Mouse (Mus musculus) midbrain, embryonic 16.5 days (tissue): ENCODE data around the gene Apom. TPM values are rescaled to one million over a fixed set of nuclear protein-coding genes. Genes with fewer than 3 reads are reported as not detected.

Experiments used
- ATAC-seq: fragments of 200-750 bp; cut with Nextera tagmentation; 2 replicates; pipeline ENCODE4 v1.8.0; 2017; ENCODE audit warnings: moderate TSS enrichment
- H3K27ac ChIP-seq: fragments of 300-500 bp; sonication (generic); 2 replicates; pipeline ENCODE4 v1.5.1; 2014; ENCODE audit warnings: mild to moderate bottlenecking, low read length, mixed read lengths
- H3K27me3 ChIP-seq: fragments of 300-500 bp; sonication (generic); 2 replicates; pipeline ENCODE4 v1.6.1; 2014; ENCODE audit warnings: low read depth, low read length, mixed read lengths; ENCODE audit not compliant: control insufficient read depth, insufficient read depth
- H3K36me3 ChIP-seq: fragments of 300-500 bp; sonication (generic); 2 replicates; pipeline ENCODE4 v1.6.1; 2014; ENCODE audit warnings: mild to moderate bottlenecking, low read length, moderate library complexity, mixed read lengths; ENCODE audit not compliant: control insufficient read depth, insufficient read depth
- H3K4me1 ChIP-seq: fragments of 300-500 bp; sonication (generic); 2 replicates; pipeline ENCODE4 v1.6.1; 2014; ENCODE audit warnings: mild to moderate bottlenecking, low read length, mixed read lengths; ENCODE audit not compliant: control insufficient read depth, insufficient read depth
- H3K4me2 ChIP-seq: fragments of 300-500 bp; sonication (generic); 2 replicates; pipeline ENCODE4 v1.6.1; 2014; ENCODE audit warnings: mild to moderate bottlenecking, low read length, mixed read lengths
- H3K4me3 ChIP-seq: fragments of 300-500 bp; sonication (generic); 2 replicates; pipeline ENCODE4 v1.5.1; 2014; ENCODE audit warnings: low read depth, mild to moderate bottlenecking, low read length, moderate library complexity, mixed read lengths
- H3K9ac ChIP-seq: fragments of 300-500 bp; sonication (generic); 2 replicates; pipeline ENCODE4 v1.6.1; 2014; ENCODE audit warnings: low read depth, low read length, mixed read lengths
- H3K9me3 ChIP-seq: fragments of 300-500 bp; sonication (generic); replicated peaks from 2 replicates; pipeline ENCODE4 v1.6.1; 2014; ENCODE audit warnings: mild to moderate bottlenecking, low read length, mixed read lengths; ENCODE audit not compliant: control insufficient read depth, poor library complexity, severe bottlenecking
- whole genome bisulfite sequencing: fragments of 180-500 bp; shearing (Covaris S2); extraction: QIAGEN DNeasy Blood & Tissue Kit; methylation state at CpG from one replicate; pipeline ENCODE4 v1.1.7; 2014; 5-methylcytosine and 5-hydroxymethylcytosine counted together
- polyA plus RNA-seq: library from polyadenylated mRNA; unstranded; fragments of >200 nt; fragmentation: Nextera tagmentation; extraction: Ambion mirVana; gene quantifications from 2 replicates; pipeline ENCODE4 v1.2.1, GENCODE M21; 2015

Gene Apom
- polyA plus RNA-seq, 1 experiment from 2014 or later: 0.24 TPM

GRCm38 (mm10) chr17:35153931-35154330 lies 22.1 kb upstream of the Apom start:
- Histone ChIP-seq H3K27me3 (no peaks in the 10 kb centered on the region), H3K9me3 (no peaks in the 10 kb centered on the region), H3K4me2 (no peak overlapping the region), H3K36me3 (peaks cover 86% of the 10 kb centered on the region), H3K27ac (no peak overlapping the region), H3K9ac (no peak overlapping the region), H3K4me1 (no peaks in the 10 kb centered on the region), H3K4me3 (no peak overlapping the region)
- ATAC-seq: no peak
- 93% methylated on average over 4 of the region's 4 CpGs for WGBS

DNA sequence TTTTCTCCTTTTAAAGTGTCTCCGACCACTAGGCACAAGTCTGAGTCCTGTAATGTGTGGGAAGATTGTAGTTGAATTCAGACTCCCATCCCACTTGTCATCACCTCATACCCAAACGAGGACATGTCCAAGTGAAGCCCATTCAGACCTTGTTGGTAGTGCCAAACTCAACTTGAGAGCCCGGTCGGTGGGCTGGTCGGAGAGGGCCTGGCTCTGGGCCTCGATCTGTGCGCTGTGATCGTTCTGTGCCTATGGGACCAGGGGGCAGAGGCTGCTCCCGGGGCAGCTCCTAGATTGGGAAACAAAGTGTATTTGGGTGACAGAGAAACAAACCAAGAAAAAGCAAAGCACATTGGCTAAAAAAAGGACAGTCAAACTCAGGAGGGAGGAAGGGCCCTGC lies 21.2 kb upstream of the Apom start:
- WGBS: 91% methylated on average over 9 of the region's 9 CpGs
- no peak for ATAC-seq
- H3K9me3 ChIP-seq: no peaks in the 10 kb centered on the region
- H3K4me1 ChIP-seq: no peaks in the 10 kb centered on the region
- no peak overlapping the region for H3K4me3 ChIP-seq
- H3K27me3 ChIP-seq: no peaks in the 10 kb centered on the region
- no peak overlapping the region for H3K9ac ChIP-seq
- peaks cover 78% of the 10 kb centered on the region for H3K36me3 ChIP-seq
- no peak overlapping the region for H3K27ac ChIP-seq
- no peak overlapping the region for H3K4me2 ChIP-seq

GRCm38 (mm10) chr17:35152121-35152520 lies 20.3 kb upstream of the Apom start:
- WGBS: 93% methylated on average over 4 of the region's 4 CpGs
- no peak for ATAC-seq

DNA sequence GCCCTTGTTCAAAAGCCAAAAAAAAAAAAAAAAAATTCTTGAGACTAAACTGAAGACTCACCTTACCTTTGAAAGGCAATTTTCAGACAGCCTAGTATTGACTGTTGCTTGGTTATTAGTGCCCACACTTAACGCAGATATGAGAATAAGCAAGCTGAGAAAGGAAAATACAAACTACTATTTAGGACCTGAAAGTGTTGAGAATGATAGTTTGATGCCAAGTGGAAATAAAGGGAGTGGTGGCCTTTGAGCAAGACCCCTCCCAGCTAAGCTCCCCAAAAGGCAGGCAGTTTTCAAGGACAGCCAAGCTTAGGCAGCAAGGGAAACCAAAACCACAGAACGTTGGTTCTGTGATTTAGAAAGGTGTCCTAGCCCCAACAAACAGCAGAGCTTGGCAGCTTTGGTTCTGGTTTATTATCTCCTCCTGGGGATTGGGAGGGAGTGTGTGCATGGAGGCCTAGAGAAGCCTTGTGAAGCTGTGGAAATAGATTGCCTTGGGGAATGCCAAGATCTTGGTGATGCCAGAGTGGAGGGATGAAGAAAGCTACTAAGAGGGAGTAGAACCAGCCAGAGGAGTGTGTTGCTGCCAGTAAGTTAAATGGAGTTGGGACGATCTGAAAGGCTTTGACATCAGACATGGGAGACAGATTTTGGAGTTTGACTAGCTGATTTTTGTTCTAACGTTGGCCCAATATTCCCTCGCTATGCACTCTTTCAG lies 16.2 kb upstream of the Apom start:
- Histone ChIP-seq H3K9ac (no peak overlapping the region), H3K27ac (no peak overlapping the region), H3K4me1 (no peaks in the 10 kb centered on the region), H3K9me3 (no peaks in the 10 kb centered on the region), H3K27me3 (no peaks in the 10 kb centered on the region), H3K4me3 (no peak overlapping the region), H3K36me3 (peaks cover 67% of the 10 kb centered on the region), H3K4me2 (no peak overlapping the region)
- 62% methylated on average over 5 of the region's 5 CpGs for WGBS
- ATAC-seq: no peak

More at GRCm38 (mm10) chr17:35152121-35152520, 20.3 kb upstream of the Apom start:
- H3K36me3 ChIP-seq: peaks cover 74% of the 10 kb centered on the region
- H3K9me3 ChIP-seq: no peaks in the 10 kb centered on the region
- H3K4me3 ChIP-seq: no peak overlapping the region
- no peak overlapping the region for H3K9ac ChIP-seq
- no peaks in the 10 kb centered on the region for H3K4me1 ChIP-seq
- H3K27me3 ChIP-seq: no peaks in the 10 kb centered on the region
- H3K27ac ChIP-seq: no peak overlapping the region
- no peak overlapping the region for H3K4me2 ChIP-seq

DNA sequence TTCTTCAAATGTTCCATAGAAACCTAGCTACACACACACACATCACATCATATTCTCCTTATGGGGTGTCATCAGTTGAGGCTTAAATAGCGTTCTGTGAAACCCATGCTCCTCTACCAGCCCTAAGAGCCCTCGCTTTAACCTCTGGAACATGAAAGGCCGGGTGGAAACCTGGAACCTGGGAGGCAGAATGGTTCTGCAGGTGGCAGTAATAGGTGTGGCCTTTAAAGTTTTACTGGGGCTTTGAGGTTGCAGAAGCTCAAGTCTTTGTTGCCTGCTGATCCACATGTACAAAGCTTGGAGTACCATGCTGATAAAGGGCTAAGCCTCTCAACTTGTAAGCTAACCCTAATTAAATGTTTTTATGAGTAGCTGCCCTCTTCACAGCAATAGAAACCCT lies 15.5 kb upstream of the Apom start:
- Histone ChIP-seq H3K9me3 (no peaks in the 10 kb centered on the region), H3K4me2 (no peak overlapping the region), H3K4me3 (no peak overlapping the region), H3K27ac (no peak overlapping the region), H3K36me3 (peaks cover 67% of the 10 kb centered on the region), H3K4me1 (no peaks in the 10 kb centered on the region), H3K27me3 (no peaks in the 10 kb centered on the region), H3K9ac (no peak overlapping the region)
- WGBS: 53% methylated on average over 3 of the region's 3 CpGs
- ATAC-seq: no peak

DNA sequence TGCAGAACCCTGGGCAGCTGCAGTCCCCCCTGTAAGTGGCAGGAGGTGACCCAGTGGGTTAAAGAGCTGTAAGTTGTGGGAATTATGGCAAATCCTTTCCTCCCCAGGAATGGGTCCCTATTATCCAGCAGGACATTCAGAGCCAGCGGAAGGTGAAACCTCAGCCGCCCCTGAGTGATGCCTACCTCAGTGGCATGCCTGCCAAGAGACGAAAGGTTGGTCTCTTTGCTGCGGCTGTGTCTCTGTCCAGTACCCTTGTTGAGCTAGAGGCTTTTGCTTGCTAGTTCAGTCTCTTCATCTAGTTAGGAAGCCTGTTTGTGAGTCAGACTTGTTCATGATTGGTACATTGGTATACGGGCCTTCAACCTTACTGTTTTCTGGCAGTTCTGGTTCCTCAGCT lies 14.3 kb upstream of the Apom start:
- H3K9ac ChIP-seq: no peak overlapping the region
- no peak overlapping the region for H3K4me2 ChIP-seq
- H3K4me1 ChIP-seq: no peaks in the 10 kb centered on the region
- ATAC-seq: no peak
- H3K9me3 ChIP-seq: no peaks in the 10 kb centered on the region
- no peak overlapping the region for H3K4me3 ChIP-seq
- 90% methylated on average over 5 of the region's 5 CpGs for WGBS
- H3K36me3 ChIP-seq: peaks cover 75% of the 10 kb centered on the region
- no peak overlapping the region for H3K27ac ChIP-seq
- H3K27me3 ChIP-seq: no peaks in the 10 kb centered on the region

- Histone ChIP-seq H3K36me3 (peaks cover 67% of the 10 kb centered on the region), H3K27ac (no peak overlapping the region), H3K4me1 (peaks cover 15% of the 10 kb centered on the region), H3K4me2 (no peak overlapping the region), H3K27me3 (no peaks in the 10 kb centered on the region), H3K9ac (no peak overlapping the region), H3K4me3 (no peak overlapping the region), H3K9me3 (no peaks in the 10 kb centered on the region)
- 88% methylated on average over 6 of the region's 6 CpGs for WGBS
- ATAC-seq: no peak
Observed at GRCm38 (mm10) chr17:35141971-35142370, 10.1 kb upstream of the Apom start.

GRCm38 (mm10) chr17:35140490-35140996 lies 8.7 kb upstream of the Apom start:
- no peak overlapping the region for H3K9ac ChIP-seq

GRCm38 (mm10) chr17:35139269-35139668 lies 7.4 kb upstream of the Apom start:
- peaks cover 48% of the 10 kb centered on the region for H3K36me3 ChIP-seq
- WGBS: 97% methylated on average over 3 of the region's 3 CpGs

More at GRCm38 (mm10) chr17:35140490-35140996, 8.7 kb upstream of the Apom start:
- 87% methylated on average over 16 of the region's 16 CpGs for WGBS
- H3K27me3 ChIP-seq: no peaks in the 10 kb centered on the region
- H3K9me3 ChIP-seq: no peaks in the 10 kb centered on the region
- no peak overlapping the region for H3K27ac ChIP-seq
- H3K36me3 ChIP-seq: peaks cover 59% of the 10 kb centered on the region
- peaks cover 24% of the 10 kb centered on the region for H3K4me1 ChIP-seq
- no peak overlapping the region for H3K4me2 ChIP-seq
- no peak for ATAC-seq
- H3K4me3 ChIP-seq: no peak overlapping the region

More at GRCm38 (mm10) chr17:35139269-35139668, 7.4 kb upstream of the Apom start:
- no peak overlapping the region for H3K4me2 ChIP-seq
- no peaks in the 10 kb centered on the region for H3K9me3 ChIP-seq
- no peaks in the 10 kb centered on the region for H3K27me3 ChIP-seq
- H3K27ac ChIP-seq: no peak overlapping the region
- peaks cover 24% of the 10 kb centered on the region for H3K4me1 ChIP-seq
- no peak overlapping the region for H3K4me3 ChIP-seq
- no peak overlapping the region for H3K9ac ChIP-seq
- no peak for ATAC-seq
